Mouse (Mus musculus) right cerebral cortex, postnatal 25 days (tissue): ENCODE measurements around the gene Gsg1l.

Experiments
- DNase-seq: peaks from one replicate; pipeline ENCODE4 v3.0.0; 2022

Gsg1l gene

DNA sequence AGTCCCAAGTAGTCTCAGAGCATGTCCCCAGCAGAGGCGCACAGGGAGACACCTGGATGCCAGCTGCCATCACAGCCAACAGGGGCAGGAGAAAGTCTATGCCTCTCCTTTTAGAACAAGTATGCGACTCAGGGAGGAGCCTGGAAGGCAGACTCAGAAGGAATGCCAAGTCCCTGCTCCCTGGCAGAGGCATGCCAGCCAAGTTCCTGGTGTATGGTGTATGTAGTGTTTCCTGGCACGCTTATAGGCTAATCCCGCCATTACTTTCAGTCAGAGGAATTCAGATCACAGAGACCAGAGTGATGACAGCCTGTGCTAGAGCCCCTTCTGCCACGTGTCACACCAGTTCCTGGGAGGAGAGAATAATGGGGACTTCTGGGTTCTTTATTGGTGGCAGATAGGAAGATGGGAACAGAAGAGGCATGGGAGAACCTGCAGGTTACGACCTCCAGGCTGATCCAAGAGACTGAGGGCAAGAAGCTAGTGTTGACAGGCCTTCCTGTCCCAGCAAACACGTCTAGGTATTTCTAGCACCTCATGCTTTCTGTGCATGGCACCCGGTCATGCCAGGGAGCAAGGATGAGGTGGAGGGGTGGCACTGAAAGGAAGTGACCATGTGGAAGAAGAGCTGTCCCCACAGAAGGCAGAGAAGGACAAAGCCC is 235.2 kb downstream of the Gsg1l start:
- DNase-seq, result peak; percentile 25

DNA sequence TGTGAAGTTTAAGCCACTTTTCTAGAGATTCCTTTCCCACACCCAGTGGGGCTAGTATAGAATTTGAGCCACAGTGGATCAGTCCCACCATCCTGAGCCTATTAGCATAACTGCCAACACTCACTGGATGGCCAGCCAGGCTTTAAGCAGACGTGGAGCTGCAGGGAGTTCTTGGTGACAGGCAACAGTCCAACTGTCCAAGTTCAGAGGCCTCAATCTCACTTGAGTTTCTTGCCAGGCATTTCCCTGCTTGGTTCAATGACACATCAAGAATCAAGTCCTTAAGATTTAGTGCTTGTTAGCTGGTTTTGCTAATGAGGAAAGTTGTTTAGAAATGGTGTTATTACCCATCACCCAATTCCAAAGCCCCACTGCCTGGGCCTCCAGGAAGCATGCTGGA is 236.6 kb downstream of the Gsg1l start:
- DNase-seq, result no peak

DNA sequence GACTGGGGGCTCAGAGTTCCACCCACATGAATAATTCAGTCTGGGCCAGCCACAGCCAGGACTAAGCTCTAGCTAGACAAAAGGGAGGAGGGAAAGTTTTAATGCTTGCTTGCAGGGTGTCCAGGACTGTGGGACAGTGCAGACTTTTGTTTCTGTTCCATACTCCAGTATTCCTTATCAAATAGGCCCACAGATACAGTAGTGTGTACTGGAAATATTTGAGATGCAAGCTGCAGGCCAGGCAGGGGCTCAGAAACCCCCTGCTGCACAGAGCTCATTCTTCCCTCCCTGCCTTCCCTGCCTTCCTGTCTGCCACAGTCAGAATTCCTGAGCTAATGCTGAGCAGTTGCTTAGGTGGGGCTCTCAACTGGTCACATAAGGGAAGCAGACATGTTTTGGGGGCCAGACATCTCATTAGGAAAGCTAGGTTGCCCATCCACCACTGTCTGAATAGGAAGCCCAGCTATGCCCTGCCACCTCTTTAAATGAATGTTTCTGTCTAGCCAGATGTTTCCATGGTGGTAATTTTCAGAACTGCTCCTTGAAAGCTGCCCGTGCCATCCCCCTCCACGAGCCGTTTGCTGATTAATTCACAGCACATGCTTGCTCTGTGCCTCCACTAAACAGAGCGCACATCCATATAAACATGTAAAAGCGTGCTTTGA is 244.0 kb downstream of the Gsg1l start:
- no peak for DNase-seq

DNA sequence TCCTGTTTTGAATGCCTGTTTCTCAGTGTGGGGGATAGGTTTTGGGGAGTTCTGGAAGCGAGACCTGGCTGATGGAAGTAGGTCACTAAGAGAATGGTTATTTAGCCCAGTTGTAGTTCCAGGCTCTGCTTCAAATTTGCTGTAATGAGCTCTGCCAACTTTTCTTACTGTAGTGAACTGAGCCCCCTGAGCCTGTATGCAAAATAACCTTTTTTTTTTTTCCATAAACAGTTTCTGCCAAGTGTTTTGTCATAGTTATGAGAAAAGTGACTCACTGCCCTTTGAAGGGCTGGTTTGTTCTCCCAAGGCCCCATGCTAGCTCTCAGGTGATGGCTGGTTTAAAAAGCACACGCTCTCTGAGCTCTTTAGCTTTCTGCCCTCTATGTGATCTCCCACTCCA is 248.7 kb downstream of the Gsg1l start:
- DNase-seq, result no peak

DNA sequence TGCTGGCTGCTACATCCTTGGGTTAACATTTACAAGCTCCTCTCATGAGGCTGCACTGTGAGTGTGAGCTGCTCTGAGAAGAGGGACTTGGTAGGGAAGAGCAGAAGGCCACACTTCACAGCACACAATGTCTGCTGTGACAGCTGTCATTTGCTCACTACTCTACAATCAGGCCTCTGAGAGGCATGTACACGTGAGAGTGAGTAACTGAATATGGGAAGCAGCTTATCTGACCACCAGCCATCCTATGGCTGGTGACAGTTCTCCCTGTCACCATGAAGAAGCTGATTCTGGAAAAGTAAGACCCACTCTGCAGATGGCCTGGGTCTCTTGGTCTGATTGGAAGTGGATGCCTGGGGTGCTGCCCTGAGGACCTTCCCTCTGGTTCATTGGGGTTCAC is 249.4 kb downstream of the Gsg1l start:
- DNase-seq, result no peak

DNA sequence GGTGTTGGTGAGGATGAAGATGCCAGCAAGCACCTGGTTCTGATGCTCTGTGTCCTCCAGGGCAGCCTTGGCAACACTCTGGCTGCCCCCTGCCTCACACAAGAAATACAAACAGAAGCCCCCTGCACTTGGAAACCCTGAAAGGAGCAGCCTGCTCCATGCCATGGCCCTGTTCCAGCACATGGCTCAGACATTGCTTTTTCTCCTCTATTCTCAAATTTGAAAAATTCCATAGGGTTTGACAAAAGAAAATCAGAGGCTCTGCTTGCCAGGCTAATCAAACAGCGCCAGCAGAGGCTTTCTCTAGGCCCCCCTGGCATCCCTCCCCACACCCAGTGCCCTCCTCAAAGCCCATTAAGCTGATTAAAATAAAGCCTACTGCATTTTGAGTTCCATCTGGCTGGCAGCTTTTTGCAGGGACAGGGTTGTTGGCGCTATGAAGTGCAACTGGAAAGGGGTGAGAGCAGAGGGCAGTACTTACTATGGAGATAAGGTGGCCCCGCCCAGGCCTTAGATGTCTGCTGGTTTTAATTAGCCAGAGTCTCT is 253.0 kb downstream of the Gsg1l start:
- DNase-seq, result no peak

DNA sequence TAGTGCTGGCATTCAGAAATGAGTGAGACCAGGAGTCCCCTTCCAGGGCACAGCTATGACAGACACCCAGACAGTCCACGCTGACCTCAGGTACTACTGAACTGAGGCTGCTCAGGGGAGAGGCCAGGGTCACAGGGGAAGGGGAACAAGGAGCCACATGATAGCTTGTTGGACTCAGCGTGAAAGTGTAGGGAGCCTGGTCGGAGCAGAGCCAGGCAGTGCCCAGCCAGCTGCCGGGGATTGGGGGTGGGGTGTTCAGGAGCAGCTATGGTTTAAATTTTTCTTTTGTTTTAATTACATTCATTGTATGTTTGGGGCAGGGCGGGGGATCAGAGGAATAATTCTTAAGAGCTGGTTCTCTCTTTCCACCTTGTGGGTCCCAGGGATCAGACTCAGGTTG is 253.7 kb downstream of the Gsg1l start:
- no peak for DNase-seq
